Mouse (Mus musculus): ENCODE data around the gene Adamts7.

GRCm38 (mm10) chr9:90163749-90164095, 853 bp downstream of the Adamts7 start:
- no peak for TF ChIP-seq CTCF (IDR thresholded peaks at IDR 0.05; ENCODE audit: control insufficient read depth, insufficient read depth, insufficient read length)
- TF ChIP-seq MAX (IDR thresholded peaks at IDR 0.05): no peak
- TF ChIP-seq MYOD1 (IDR thresholded peaks at IDR 0.05; ENCODE audit: control insufficient read depth, insufficient read length, low read depth): no peak

Data from C2C12 (cell line).